Mouse (Mus musculus): Measurements from ENCODE around the gene Zfp658.

Gene Zfp658

GRCm38 (mm10) chr7:43562006-43562633 lies at the start of gene Zfp658:
Gene Zfp658 (plus strand): TSS chr7:43562256.
- peak; percentile 84 for DNase-seq (ENCODE audit: low spot score)

DNA sequence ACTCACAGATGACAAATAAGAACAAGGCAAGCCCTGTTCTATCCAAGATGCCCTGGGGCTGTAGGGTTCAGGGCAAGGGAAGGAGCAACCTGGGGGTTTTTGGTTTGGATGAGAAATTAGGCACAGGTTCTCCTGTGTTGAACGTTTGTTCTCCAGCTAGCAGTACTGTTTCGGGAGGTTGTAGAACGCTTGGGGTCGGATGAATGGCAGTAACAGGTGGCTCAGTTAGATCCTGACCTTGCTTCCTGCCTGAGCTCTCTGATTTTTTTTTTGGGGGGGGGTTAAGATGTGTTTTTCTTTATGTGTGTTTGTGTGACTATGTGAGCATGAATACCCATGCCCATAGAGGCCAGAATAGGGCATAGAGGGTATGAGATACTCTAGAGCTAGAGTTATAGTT lies 49.5 kb upstream of the Zfp658 start:
- DNase-seq (ENCODE audit: low spot score): no peak

- no peak for DNase-seq (ENCODE audit: low spot score)
These were observed 47.0 kb upstream of the Zfp658 start for GRCm38 (mm10) chr7:43515076-43515475.

GRCm38 (mm10) chr7:43518341-43518740 lies 43.7 kb upstream of the Zfp658 start:
- DNase-seq (ENCODE audit: low spot score): no peak

DNA sequence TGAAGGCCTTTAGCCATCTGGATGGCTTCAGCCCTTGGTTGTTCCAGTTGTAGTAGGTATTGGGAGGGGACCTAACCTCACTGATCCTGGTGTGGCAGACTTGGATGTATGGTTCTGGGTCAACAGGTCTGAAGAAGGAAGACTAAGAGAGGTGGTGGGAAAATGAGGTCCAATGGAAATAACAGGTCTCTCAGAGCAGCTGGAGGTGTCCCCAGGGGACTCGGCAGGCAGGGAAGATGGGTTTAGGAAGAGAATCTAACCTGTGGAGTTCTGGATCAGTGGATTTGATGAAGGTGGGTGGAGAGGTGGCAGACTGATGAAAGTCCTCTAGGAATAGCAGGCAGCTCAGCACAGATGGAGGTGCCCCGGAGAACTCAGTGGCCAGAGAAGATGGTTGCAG lies 39.3 kb upstream of the Zfp658 start:
- DNase-seq (ENCODE audit: low spot score): no peak

GRCm38 (mm10) chr7:43525313-43525712 lies 36.7 kb upstream of the Zfp658 start:
- DNase-seq (ENCODE audit: low spot score): no peak

GRCm38 (mm10) chr7:43530216-43530785 lies 31.8 kb upstream of the Zfp658 start:
- DNase-seq (ENCODE audit: low spot score): no peak

DNA sequence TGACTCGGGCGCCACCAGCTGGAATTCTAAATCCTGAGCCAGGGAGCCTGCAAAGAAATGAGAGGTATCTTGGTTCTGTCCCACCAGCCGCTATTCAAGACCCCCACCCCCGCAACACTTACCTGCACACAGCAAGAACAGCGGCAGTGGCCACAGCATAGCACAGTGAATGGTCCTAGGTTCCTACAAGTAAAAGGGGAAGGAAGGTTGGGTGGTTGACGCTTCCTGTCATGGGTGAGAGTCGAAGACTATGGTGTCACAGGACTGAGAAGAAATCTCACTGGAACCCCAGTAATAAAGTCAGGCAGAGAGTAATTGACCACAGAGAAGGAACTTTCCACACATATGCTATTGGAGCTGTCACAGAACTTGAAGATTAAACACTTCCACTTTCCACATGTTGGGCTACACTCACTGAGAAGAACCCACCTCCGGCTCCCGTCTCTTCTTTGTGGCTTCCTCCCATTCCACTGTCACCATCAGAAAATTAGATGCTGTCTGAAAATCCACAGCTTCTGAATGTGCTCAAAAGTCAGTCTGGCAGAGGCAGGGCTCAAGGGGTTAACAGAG lies 29.0 kb upstream of the Zfp658 start:
- no peak for DNase-seq (ENCODE audit: low spot score)

DNA sequence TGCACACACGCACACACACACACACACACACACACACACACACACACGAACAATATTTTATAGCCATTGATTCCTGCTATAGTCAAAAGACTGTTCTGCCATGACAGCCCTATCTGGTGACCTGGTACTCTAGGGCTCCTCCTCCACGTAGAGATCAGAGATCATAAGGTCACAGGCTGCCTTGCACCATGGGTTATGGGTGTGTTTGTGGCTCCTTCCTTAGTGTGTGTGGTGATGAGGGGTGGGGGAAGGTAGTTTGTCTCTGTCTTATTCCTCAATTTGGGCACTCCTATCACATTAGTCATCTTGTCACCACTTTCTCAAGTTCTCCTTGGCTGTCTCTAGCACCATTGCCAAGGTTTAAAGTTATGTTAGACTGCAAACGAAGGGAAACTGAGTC lies 23.5 kb upstream of the Zfp658 start:
- DNase-seq (ENCODE audit: low spot score): no peak

- DNase-seq (ENCODE audit: low spot score): no peak
These were observed 17.7 kb upstream of the Zfp658 start, which contains the start of gene Cd33 for GRCm38 (mm10) chr7:43544225-43544977. Gene Cd33 (minus strand): TSS chr7:43544428.

DNA sequence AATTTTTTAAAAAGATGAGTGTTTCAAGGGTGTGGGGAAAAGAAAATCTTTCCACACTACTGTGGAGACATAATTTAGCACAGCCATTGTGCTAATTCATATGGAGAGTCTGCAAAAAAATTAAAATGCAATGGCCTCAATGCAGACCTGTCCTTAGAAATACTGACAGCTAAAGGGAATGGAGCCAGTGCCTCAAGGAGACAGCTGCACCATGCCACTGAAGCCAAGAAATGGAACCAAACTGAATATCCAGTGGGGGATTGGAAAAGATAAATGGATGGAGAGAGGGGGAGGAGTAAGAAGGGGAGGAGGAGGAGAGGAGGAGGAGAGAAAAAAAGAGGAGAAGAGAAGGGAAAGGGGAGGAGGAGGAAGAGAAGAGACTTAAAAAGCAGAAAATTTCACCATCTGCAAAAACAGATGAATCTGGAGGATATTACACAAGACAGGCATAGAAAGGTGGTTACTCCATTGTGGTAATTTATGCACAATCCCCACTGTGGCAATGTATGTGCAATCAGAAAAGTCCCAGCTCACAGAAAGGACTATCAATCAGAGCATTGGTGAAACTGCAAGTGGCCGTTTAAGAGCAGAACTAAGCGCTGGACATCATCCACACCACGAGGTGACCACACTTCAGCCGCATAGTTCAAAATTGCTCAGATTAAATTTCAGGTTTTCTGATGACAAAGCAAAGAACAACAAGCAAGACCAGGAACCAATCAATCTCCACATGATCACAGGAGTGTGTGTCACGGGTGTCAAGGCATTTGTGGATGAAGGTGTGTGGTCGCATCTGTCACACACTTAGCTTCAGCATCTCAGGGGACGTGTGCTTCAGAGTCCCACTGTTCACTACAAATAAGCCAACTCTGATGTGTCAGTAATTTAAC lies 16.2 kb upstream of the Zfp658 start:
- DNase-seq (ENCODE audit: low spot score): no peak

DNA sequence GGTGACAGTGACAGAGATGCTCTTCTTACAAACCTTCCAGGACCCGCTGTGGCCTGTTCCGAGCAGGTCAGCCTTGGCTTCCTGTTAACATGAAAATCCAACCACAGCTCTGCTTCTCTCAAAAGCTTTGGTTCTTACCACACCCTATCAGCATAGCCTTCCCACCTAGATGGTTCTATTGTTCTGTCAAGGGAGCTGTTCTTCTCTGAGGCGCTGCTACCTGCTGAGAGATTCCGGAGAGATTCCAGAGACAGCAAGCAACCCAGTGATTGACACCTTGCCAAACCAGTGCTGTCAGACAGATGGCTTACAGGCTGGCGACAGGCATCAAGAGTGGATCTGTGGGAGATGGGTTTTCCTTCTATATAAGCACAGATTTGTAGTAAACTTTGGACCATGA lies 14.4 kb upstream of the Zfp658 start:
- DNase-seq (ENCODE audit: low spot score): no peak

DNA sequence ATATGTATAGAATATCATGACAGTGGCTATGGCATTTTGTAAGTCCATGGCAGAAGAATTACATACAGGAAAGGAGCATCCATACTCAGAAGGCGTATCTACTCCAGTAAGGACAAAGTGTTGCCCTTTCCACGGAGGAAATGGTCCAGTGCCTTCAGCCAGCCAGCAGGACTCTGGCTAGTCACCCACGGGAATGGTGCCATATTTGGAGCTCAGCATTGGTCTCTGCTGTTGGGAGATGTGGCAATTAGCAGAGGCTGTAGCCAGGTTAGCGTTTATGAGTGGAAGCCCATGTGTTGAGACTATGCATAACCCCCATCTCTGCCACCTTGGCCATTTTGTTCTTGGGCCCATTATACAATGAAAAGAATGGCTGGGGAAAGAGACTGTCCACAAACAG lies 13.8 kb upstream of the Zfp658 start:
- no peak for DNase-seq (ENCODE audit: low spot score)

GRCm38 (mm10) chr7:43553153-43553552 lies 8.9 kb upstream of the Zfp658 start:
- no peak for DNase-seq (ENCODE audit: low spot score)

DNA sequence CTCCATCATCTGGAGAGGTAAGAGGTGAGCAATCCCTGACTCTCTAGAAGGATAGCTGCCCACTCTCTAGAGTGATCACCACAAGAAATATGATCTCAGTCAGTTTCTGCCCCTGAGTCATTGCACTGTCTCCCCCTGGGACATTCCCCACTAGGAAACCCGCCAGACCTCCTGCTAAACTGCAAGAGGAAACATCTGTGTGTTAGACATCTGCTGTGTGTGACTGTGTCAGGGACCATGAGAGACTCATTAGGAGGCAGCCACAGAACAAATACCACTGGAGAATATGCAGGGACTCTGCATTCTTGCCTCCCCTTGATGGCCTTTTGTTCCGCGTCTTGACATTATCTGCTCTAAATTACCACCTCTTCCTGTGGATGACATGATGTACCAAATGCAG lies 7.5 kb upstream of the Zfp658 start:
- peak; percentile 45 for DNase-seq (ENCODE audit: low spot score)

GRCm38 (mm10) chr7:43555351-43555750 lies 6.7 kb upstream of the Zfp658 start:
- no peak for DNase-seq (ENCODE audit: low spot score)

- DNase-seq (ENCODE audit: low spot score): no peak
These were observed 5.2 kb upstream of the Zfp658 start for GRCm38 (mm10) chr7:43556901-43557300.

- no peak for DNase-seq (ENCODE audit: low spot score)
These were observed 605 bp downstream of the Zfp658 start for GRCm38 (mm10) chr7:43562651-43563070.

DNA sequence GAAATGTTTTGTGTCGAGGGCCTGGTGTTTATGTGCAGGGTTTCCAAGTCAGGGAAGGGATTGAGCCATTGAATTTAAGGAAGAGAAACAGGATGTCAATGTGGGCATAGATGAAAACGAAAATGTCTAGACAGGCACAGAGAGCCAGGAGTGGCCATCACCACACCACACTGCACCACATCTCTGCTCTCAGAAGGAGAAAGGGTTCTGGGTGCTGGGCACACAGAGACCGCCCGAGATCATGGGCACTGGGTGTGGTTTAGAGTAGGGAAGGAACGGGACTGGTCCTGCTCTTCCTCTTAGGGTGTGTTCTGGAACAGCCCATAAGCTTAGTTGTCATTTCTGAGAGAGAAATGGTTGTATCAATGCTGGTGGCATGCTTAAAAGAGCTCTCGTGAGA lies 1.2 kb downstream of the Zfp658 start:
- peak; percentile 6 for DNase-seq (ENCODE audit: low spot score)

GRCm38 (mm10) chr7:43571216-43571615 lies 9.2 kb downstream of the Zfp658 start:
- no peak for DNase-seq (ENCODE audit: low spot score)

DNA sequence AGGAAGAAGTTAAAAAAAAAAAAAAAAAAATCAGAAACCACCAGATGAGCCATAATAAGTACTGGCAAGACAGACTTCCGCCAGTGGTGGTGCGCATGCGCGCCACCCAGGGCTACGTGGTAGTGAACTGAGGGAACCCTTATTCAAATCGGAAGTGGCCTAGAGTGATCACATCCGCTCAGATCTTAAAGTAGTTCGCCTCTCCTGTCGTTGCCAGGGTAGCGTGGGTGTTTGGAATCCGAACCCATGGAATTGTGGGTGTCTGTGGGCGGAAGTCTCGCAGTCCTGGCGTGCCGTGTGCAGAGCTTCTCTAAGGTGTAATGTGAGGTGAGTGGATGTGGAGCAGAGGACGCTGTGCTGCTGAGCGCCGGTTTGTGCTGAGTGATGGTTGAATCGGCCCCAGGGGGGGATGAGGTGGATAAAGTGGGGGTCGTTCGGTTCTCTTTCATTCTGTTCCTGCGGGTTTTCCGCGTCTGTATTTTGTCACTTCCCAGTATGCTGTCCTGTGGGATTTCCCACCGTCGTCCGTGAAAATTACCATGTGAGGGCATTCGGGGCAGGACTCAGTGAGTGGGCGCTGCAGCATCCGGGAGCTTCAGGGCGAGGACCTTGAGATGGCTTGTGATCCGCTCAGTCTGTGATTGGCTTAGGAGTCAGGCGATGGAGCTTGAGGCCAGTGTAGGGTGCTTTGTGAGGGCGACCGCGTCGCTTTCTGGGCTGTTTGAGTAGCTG lies 17.6 kb downstream of the Zfp658 start, which contains the start of gene Zfp719:
Gene Zfp719 (plus strand): TSS at position 171 of the 732 bp plus-strand sequence.
- peak; percentile 96 for DNase-seq (ENCODE audit: low spot score)

All from MN1 (cell line).